Mouse (Mus musculus): ENCODE data around the gene Aftph.

The Aftph gene

GRCm38 (mm10) chr11:20647902-20648625 lies 93.3 kb downstream of the Aftph start:
- no peak for DNase-seq (ENCODE audit: low spot score)

GRCm38 (mm10) chr11:20646986-20647726 lies 94.2 kb downstream of the Aftph start:
- no peak for DNase-seq (ENCODE audit: low spot score)

- no peak for DNase-seq (ENCODE audit: low spot score)
These were observed 95.2 kb downstream of the Aftph start for GRCm38 (mm10) chr11:20646142-20646541.

- no peak for DNase-seq (ENCODE audit: low spot score)
These were observed 95.9 kb downstream of the Aftph start for GRCm38 (mm10) chr11:20645521-20645920.

GRCm38 (mm10) chr11:20644872-20645271 lies 96.5 kb downstream of the Aftph start:
- no peak for DNase-seq (ENCODE audit: low spot score)

- DNase-seq (ENCODE audit: low spot score) = no peak
These were observed 97.2 kb downstream of the Aftph start for GRCm38 (mm10) chr11:20644166-20644565.

GRCm38 (mm10) chr11:20643161-20643560 lies 98.2 kb downstream of the Aftph start:
- DNase-seq (ENCODE audit: low spot score) = no peak

GRCm38 (mm10) chr11:20642321-20642720 lies 99.1 kb downstream of the Aftph start:
- no peak for DNase-seq (ENCODE audit: low spot score)

GRCm38 (mm10) chr11:20639918-20640447 lies 101.4 kb downstream of the Aftph start:
- no peak for DNase-seq (ENCODE audit: low spot score)

- peak; percentile 80 for DNase-seq (ENCODE audit: low spot score)
These were observed 102.5 kb downstream of the Aftph start for GRCm38 (mm10) chr11:20638841-20639240.

GRCm38 (mm10) chr11:20637060-20637459 lies 104.3 kb downstream of the Aftph start:
- no peak for DNase-seq (ENCODE audit: low spot score)

- no peak for DNase-seq (ENCODE audit: low spot score)
These were observed 105.3 kb downstream of the Aftph start for GRCm38 (mm10) chr11:20636114-20636513.

GRCm38 (mm10) chr11:20635646-20636045 lies 105.7 kb downstream of the Aftph start:
- no peak for DNase-seq (ENCODE audit: low spot score)

All from lung, postnatal 25 days (tissue).